Mouse (Mus musculus): ENCODE measurements around the gene Bap1.

Gene Bap1

GRCm38 (mm10) chr14:31251084-31251604, at the start of gene Bap1, which contains the start of gene Phf7:
TSS of gene Bap1 (plus strand) at chr14:31251450.
TSS of gene Phf7 (minus strand) at chr14:31251317.
- DNase-seq (ENCODE audit: low spot score in 2 of 2) = peak; percentile 93 to 94

- no peak for DNase-seq (ENCODE audit: low spot score in 2 of 2)
These were observed 46.4 kb upstream of the Bap1 start for GRCm38 (mm10) chr14:31204844-31205243.

- DNase-seq (ENCODE audit: low spot score in 2 of 2) = no peak
These were observed 46.0 kb upstream of the Bap1 start for GRCm38 (mm10) chr14:31205244-31205561.

- peak in 1 of 2 experiments; percentile 40 for DNase-seq (ENCODE audit: low spot score in 2 of 2)
These were observed 45.4 kb upstream of the Bap1 start for GRCm38 (mm10) chr14:31205562-31206467.

- DNase-seq (ENCODE audit: low spot score in 2 of 2) = peak; percentile 88 to 95
These were observed 44.7 kb upstream of the Bap1 start for GRCm38 (mm10) chr14:31206472-31206981.

- no peak for DNase-seq (ENCODE audit: low spot score in 2 of 2)
These were observed 44.0 kb upstream of the Bap1 start for GRCm38 (mm10) chr14:31207070-31207830.

- no peak for DNase-seq (ENCODE audit: low spot score in 2 of 2)
These were observed 43.2 kb upstream of the Bap1 start, which contains the start of gene Tnnc1 for GRCm38 (mm10) chr14:31208084-31208483. TSS of gene Tnnc1 (plus strand) at chr14:31208312.

- DNase-seq (ENCODE audit: low spot score in 2 of 2) = no peak
These were observed 42.1 kb upstream of the Bap1 start for GRCm38 (mm10) chr14:31209133-31209557.

GRCm38 (mm10) chr14:31211854-31212253, 39.4 kb upstream of the Bap1 start:
- DNase-seq (ENCODE audit: low spot score in 2 of 2) = no peak

GRCm38 (mm10) chr14:31212499-31212898, 38.8 kb upstream of the Bap1 start:
- DNase-seq (ENCODE audit: low spot score in 2 of 2) = no peak

GRCm38 (mm10) chr14:31213868-31214267, 37.4 kb upstream of the Bap1 start:
- no peak for DNase-seq (ENCODE audit: low spot score in 2 of 2)

- DNase-seq (ENCODE audit: low spot score in 2 of 2) = no peak
These were observed 36.6 kb upstream of the Bap1 start for GRCm38 (mm10) chr14:31214684-31215083.

- DNase-seq (ENCODE audit: low spot score in 2 of 2) = peak in 1 of 2 experiments; percentile 51
These were observed 35.9 kb upstream of the Bap1 start for GRCm38 (mm10) chr14:31215157-31216002.

- DNase-seq (ENCODE audit: low spot score in 2 of 2) = no peak
These were observed 34.4 kb upstream of the Bap1 start, which contains the start of gene Nisch for GRCm38 (mm10) chr14:31216846-31217245. TSS of gene Nisch (minus strand) at chr14:31216946.

- DNase-seq (ENCODE audit: low spot score in 2 of 2) = peak in 1 of 2 experiments; percentile 65
These were observed 33.6 kb upstream of the Bap1 start, which contains the start of gene Sema3g for GRCm38 (mm10) chr14:31217666-31218065. TSS of gene Sema3g (plus strand) at chr14:31217860.

- DNase-seq (ENCODE audit: low spot score in 2 of 2) = peak in 1 of 2 experiments; percentile 64
These were observed 24.3 kb upstream of the Bap1 start for GRCm38 (mm10) chr14:31226978-31227377.

GRCm38 (mm10) chr14:31228234-31228633, 23.0 kb upstream of the Bap1 start:
- DNase-seq (ENCODE audit: low spot score in 2 of 2) = no peak

- no peak for DNase-seq (ENCODE audit: low spot score in 2 of 2)
These were observed 20.8 kb upstream of the Bap1 start for GRCm38 (mm10) chr14:31230442-31230841.

GRCm38 (mm10) chr14:31232404-31233069, 18.7 kb upstream of the Bap1 start:
- DNase-seq (ENCODE audit: low spot score in 2 of 2) = no peak
